Mouse (Mus musculus) kidney, embryonic 14.5 days (tissue): ENCODE data around the gene Psmc2. TPM values are rescaled to one million over a fixed set of nuclear protein-coding genes. Genes with fewer than 3 reads are reported as not detected.

Source experiments
- ATAC-seq: fragments of 200-750 bp; cut with Nextera tagmentation; 2 replicates; pipeline ENCODE4 v1.8.0; 2017; ENCODE audit warnings: moderate number of reproducible peaks, mild to moderate bottlenecking, moderate TSS enrichment, moderate library complexity; ENCODE audit not compliant: low FRiP score, low TSS enrichment
- H3K27ac ChIP-seq: fragments of 300-500 bp; sonication (generic); 2 replicates; pipeline ENCODE4 v1.5.1; 2014; ENCODE audit warnings: low read depth, mild to moderate bottlenecking, low read length, moderate library complexity, mixed read lengths
- H3K27me3 ChIP-seq: fragments of 300-500 bp; sonication (generic); 2 replicates; pipeline ENCODE4 v1.6.1; 2014; ENCODE audit warnings: mild to moderate bottlenecking, low read length; ENCODE audit not compliant: control insufficient read depth, insufficient read depth
- H3K36me3 ChIP-seq: fragments of 300-500 bp; sonication (generic); 2 replicates; pipeline ENCODE4 v1.6.1; 2014; ENCODE audit warnings: low read length, mixed read lengths; ENCODE audit not compliant: control insufficient read depth, insufficient read depth
- H3K4me1 ChIP-seq: fragments of 300-500 bp; sonication (generic); 2 replicates; pipeline ENCODE4 v1.6.1; 2014; ENCODE audit warnings: low read length, mixed read lengths; ENCODE audit not compliant: control insufficient read depth, insufficient read depth
- H3K4me2 ChIP-seq: fragments of 300-500 bp; sonication (generic); replicated peaks from 2 replicates; pipeline ENCODE4 v1.6.1; 2014; ENCODE audit warnings: low read depth, mild to moderate bottlenecking, low read length
- H3K4me3 ChIP-seq: fragments of 300-500 bp; sonication (generic); 2 replicates; pipeline ENCODE4 v1.5.1; 2014; ENCODE audit warnings: mild to moderate bottlenecking, low read length
- H3K9ac ChIP-seq: fragments of 300-500 bp; sonication (generic); 2 replicates; pipeline ENCODE4 v1.6.1; 2014; ENCODE audit warnings: low read depth, mild to moderate bottlenecking, low read length, moderate library complexity
- H3K9me3 ChIP-seq: fragments of 300-500 bp; sonication (generic); 2 replicates; pipeline ENCODE4 v1.6.1; 2016; ENCODE audit warnings: low read length; ENCODE audit not compliant: control insufficient read depth
- WGBS: fragments of 180-500 bp; shearing (Covaris S2); extraction: QIAGEN DNeasy Blood & Tissue Kit; methylation state at CpG from one replicate; pipeline ENCODE4 v1.1.7; 2014; 5-methylcytosine and 5-hydroxymethylcytosine counted together
- polyA plus RNA-seq: library from polyadenylated mRNA; unstranded; fragments of >200 nt; fragmentation: Nextera tagmentation; extraction: Ambion mirVana; gene quantifications from 2 replicates; pipeline ENCODE4 v1.2.1, GENCODE M21; 2014

Psmc2 gene
- polyA plus RNA-seq, 1 experiment from 2014 or later: 188 TPM

- Histone ChIP-seq H3K4me3 (no peak overlapping the region), H3K36me3 (peaks cover 4% of the 10 kb centered on the region; the same call in 1 of the 2 replicates), H3K27me3 (no peaks in the 10 kb centered on the region), H3K4me1 (peaks cover 9% of the 10 kb centered on the region; the same call in 1 of the 2 replicates), H3K9me3 (no peaks in the 10 kb centered on the region), H3K9ac (no peak overlapping the region), H3K4me2 (no peak overlapping the region), H3K27ac (no peak overlapping the region)
- 43% methylated on average over 5 of the region's 5 CpGs for WGBS
- no peak for ATAC-seq
Observed at GRCm38 (mm10) chr5:21789061-21789460, 4.0 kb downstream of the Psmc2 start.

GRCm38 (mm10) chr5:21792166-21792565 is 7.1 kb downstream of the Psmc2 start:
- no peak for ATAC-seq

GRCm38 (mm10) chr5:21802907-21803306 is 17.8 kb downstream of the Psmc2 start:
- Histone ChIP-seq H3K27me3 (no peaks in the 10 kb centered on the region), H3K4me3 (no peak overlapping the region), H3K4me1 (no peaks in the 10 kb centered on the region), H3K27ac (no peak overlapping the region), H3K9me3 (no peaks in the 10 kb centered on the region), H3K4me2 (no peak overlapping the region), H3K36me3 (peaks cover 62% of the 10 kb centered on the region), H3K9ac (no peak overlapping the region)
- ATAC-seq: no peak
- 75% methylated on average over 9 of the region's 9 CpGs for WGBS

More at GRCm38 (mm10) chr5:21792166-21792565, 7.1 kb downstream of the Psmc2 start:
- Histone ChIP-seq H3K4me3 (no peak overlapping the region), H3K4me2 (no peak overlapping the region), H3K36me3 (peaks cover 23% of the 10 kb centered on the region), H3K27me3 (no peaks in the 10 kb centered on the region), H3K4me1 (peaks cover 9% of the 10 kb centered on the region; the same call in 1 of the 2 replicates), H3K9me3 (no peaks in the 10 kb centered on the region), H3K9ac (no peak overlapping the region), H3K27ac (no peak overlapping the region)

GRCm38 (mm10) chr5:21803691-21804188 is 18.7 kb downstream of the Psmc2 start:
- H3K9ac ChIP-seq: no peak overlapping the region
- no peak overlapping the region for H3K27ac ChIP-seq
- no peak for ATAC-seq
- no peak overlapping the region for H3K4me2 ChIP-seq
- H3K36me3 ChIP-seq: peaks cover 56% of the 10 kb centered on the region
- H3K27me3 ChIP-seq: no peaks in the 10 kb centered on the region
- H3K4me1 ChIP-seq: no peaks in the 10 kb centered on the region
- 94% methylated on average over 12 of the region's 12 CpGs for WGBS
- no peak overlapping the region for H3K4me3 ChIP-seq
- H3K9me3 ChIP-seq: no peaks in the 10 kb centered on the region

- WGBS: 88% methylated on average over 4 of the region's 4 CpGs
- Histone ChIP-seq H3K36me3 (peaks cover 46% of the 10 kb centered on the region), H3K27me3 (no peaks in the 10 kb centered on the region), H3K9ac (no peak overlapping the region), H3K4me2 (no peak overlapping the region), H3K27ac (no peak overlapping the region), H3K9me3 (no peaks in the 10 kb centered on the region), H3K4me3 (no peak overlapping the region), H3K4me1 (no peaks in the 10 kb centered on the region)
- no peak for ATAC-seq
Observed at GRCm38 (mm10) chr5:21804837-21805236, 19.8 kb downstream of the Psmc2 start.

GRCm38 (mm10) chr5:21810924-21811323 is 25.8 kb downstream of the Psmc2 start:
- H3K27ac ChIP-seq: no peak overlapping the region
- WGBS: 76% methylated on average over 10 of the region's 10 CpGs
- H3K9ac ChIP-seq: no peak overlapping the region
- H3K27me3 ChIP-seq: no peaks in the 10 kb centered on the region
- H3K4me1 ChIP-seq: no peaks in the 10 kb centered on the region
- no peaks in the 10 kb centered on the region for H3K9me3 ChIP-seq
- no peak overlapping the region for H3K4me3 ChIP-seq
- no peak overlapping the region for H3K4me2 ChIP-seq
- ATAC-seq: no peak
- H3K36me3 ChIP-seq: no peaks in the 10 kb centered on the region

GRCm38 (mm10) chr5:21813994-21814393 is 28.9 kb downstream of the Psmc2 start:
- H3K36me3 ChIP-seq: no peaks in the 10 kb centered on the region
- no peak overlapping the region for H3K9ac ChIP-seq
- H3K27me3 ChIP-seq: no peaks in the 10 kb centered on the region
- 43% methylated on average over 1 of the region's 1 CpGs for WGBS
- H3K9me3 ChIP-seq: no peaks in the 10 kb centered on the region
- H3K27ac ChIP-seq: no peak overlapping the region
- no peak overlapping the region for H3K4me3 ChIP-seq
- H3K4me2 ChIP-seq: no peak overlapping the region
- no peak for ATAC-seq
- no peaks in the 10 kb centered on the region for H3K4me1 ChIP-seq

GRCm38 (mm10) chr5:21826370-21826769 is 41.3 kb downstream of the Psmc2 start:
- H3K4me1 ChIP-seq: no peaks in the 10 kb centered on the region
- no peak for ATAC-seq
- H3K27ac ChIP-seq: no peak overlapping the region
- no peaks in the 10 kb centered on the region for H3K36me3 ChIP-seq
- H3K9ac ChIP-seq: no peak overlapping the region
- WGBS: 32% methylated on average over 7 of the region's 7 CpGs
- H3K27me3 ChIP-seq: no peaks in the 10 kb centered on the region
- no peaks in the 10 kb centered on the region for H3K9me3 ChIP-seq
- H3K4me2 ChIP-seq: no peak overlapping the region
- no peak overlapping the region for H3K4me3 ChIP-seq

- Histone ChIP-seq H3K4me2 (no peak overlapping the region), H3K27me3 (no peaks in the 10 kb centered on the region), H3K36me3 (no peaks in the 10 kb centered on the region), H3K4me1 (no peaks in the 10 kb centered on the region), H3K9me3 (no peaks in the 10 kb centered on the region), H3K4me3 (no peak overlapping the region), H3K9ac (no peak overlapping the region), H3K27ac (no peak overlapping the region)
- 17% methylated on average over 6 of the region's 6 CpGs for WGBS
- ATAC-seq: peak; percentile 79
Observed at GRCm38 (mm10) chr5:21827643-21828042, 42.6 kb downstream of the Psmc2 start.
